Mouse (Mus musculus) limb, embryonic 15.5 days (tissue): Measurements from ENCODE around the gene Ppib. TPM values are rescaled to one million over a fixed set of nuclear protein-coding genes. Genes with fewer than 3 reads are reported as not detected.

Source experiments
- ATAC-seq: fragments of 200-750 bp; cut with Nextera tagmentation; 2 replicates; pipeline ENCODE4 v1.8.0; 2017; ENCODE audit warnings: low read depth, moderate TSS enrichment; ENCODE audit not compliant: insufficient number of reproducible peaks, low FRiP score, low TSS enrichment
- H3K27ac ChIP-seq: fragments of 300-500 bp; sonication (generic); 2 replicates; pipeline ENCODE4 v1.5.1; 2015; ENCODE audit warnings: moderate library complexity, mild to moderate bottlenecking, inconsistent platforms
- H3K27me3 ChIP-seq: fragments of 300-500 bp; sonication (generic); 2 replicates; pipeline ENCODE4 v1.6.1; 2015; ENCODE audit warnings: inconsistent platforms
- H3K36me3 ChIP-seq: fragments of 300-500 bp; sonication (generic); 2 replicates; pipeline ENCODE4 v1.6.1; 2015; ENCODE audit warnings: inconsistent platforms
- H3K4me1 ChIP-seq: fragments of 300-500 bp; sonication (generic); 2 replicates; pipeline ENCODE4 v1.6.1; 2015; ENCODE audit warnings: inconsistent platforms
- H3K4me2 ChIP-seq: fragments of 300-500 bp; sonication (generic); 2 replicates; pipeline ENCODE4 v1.6.1; 2015; ENCODE audit warnings: mild to moderate bottlenecking, inconsistent platforms
- H3K4me3 ChIP-seq: fragments of 300-500 bp; sonication (generic); 2 replicates; pipeline ENCODE4 v1.5.1; 2015; ENCODE audit warnings: mild to moderate bottlenecking, inconsistent platforms
- H3K9ac ChIP-seq: fragments of 300-500 bp; sonication (generic); 2 replicates; pipeline ENCODE4 v1.6.1; 2015; ENCODE audit warnings: inconsistent platforms
- H3K9me3 ChIP-seq: fragments of 300-500 bp; sonication (generic); 2 replicates; pipeline ENCODE4 v1.6.1; 2016; ENCODE audit warnings: inconsistent platforms
- WGBS: fragments of 180-500 bp; shearing (Covaris S2); methylation state at CpG from one replicate; pipeline ENCODE4 v1.1.7; 2015; 5-methylcytosine and 5-hydroxymethylcytosine counted together
- polyA plus RNA-seq: library from polyadenylated mRNA; unstranded; fragments of >200 nt; fragmentation: Nextera tagmentation; extraction: Ambion mirVana; gene quantifications from 2 replicates; pipeline ENCODE4 v1.2.1, GENCODE M21; 2015

The Ppib gene
- polyA plus RNA-seq, 1 experiment from 2014 or later, result 775 TPM

- under 1% methylated on average over 20 of the region's 20 CpGs for WGBS
- Histone ChIP-seq H3K4me2 (peak overlapping the region; percentile 74), H3K4me3 (peak overlapping the region; percentile 80), H3K27me3 (no peaks in the 10 kb centered on the region), H3K4me1 (peaks cover 16% of the 10 kb centered on the region), H3K27ac (peak overlapping the region; percentile 88), H3K9ac (peak overlapping the region; percentile 90), H3K9me3 (no peaks in the 10 kb centered on the region), H3K36me3 (peaks cover 25% of the 10 kb centered on the region)
- ATAC-seq, result peak; percentile 68
Measured at GRCm38 (mm10) chr9:66060308-66060647, 256 bp downstream of the Ppib start.

DNA sequence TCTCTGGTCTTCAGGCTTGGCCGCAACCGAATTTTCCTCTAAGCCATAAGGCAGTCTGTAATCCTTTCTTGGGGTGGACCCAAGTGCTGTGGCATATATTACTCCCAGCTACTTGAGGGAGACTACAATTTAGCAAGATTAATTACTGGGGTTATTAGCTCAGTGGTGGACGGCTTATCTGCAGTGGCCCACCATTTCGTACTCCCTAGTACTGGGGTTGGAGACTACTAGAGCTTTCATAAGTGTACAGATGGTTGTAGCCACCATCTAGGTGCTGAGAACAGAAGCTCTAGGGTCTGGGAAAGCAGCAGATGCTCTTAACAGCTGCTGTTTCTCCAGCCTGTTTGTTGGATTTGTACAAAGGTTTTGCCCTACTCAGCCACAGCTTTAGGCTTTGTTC lies 964 bp downstream of the Ppib start:
- Histone ChIP-seq H3K4me3 (peak overlapping the region; percentile 80), H3K27ac (no peak overlapping the region), H3K36me3 (peaks cover 32% of the 10 kb centered on the region), H3K9me3 (no peaks in the 10 kb centered on the region), H3K4me1 (peaks cover 16% of the 10 kb centered on the region), H3K9ac (peak overlapping the region; percentile 90), H3K27me3 (no peaks in the 10 kb centered on the region), H3K4me2 (peak overlapping the region; percentile 74)
- no peak for ATAC-seq
- 11% methylated on average over 4 of the region's 4 CpGs for WGBS

GRCm38 (mm10) chr9:66061656-66062055 lies 1.6 kb downstream of the Ppib start:
- WGBS, result 76% methylated on average over 3 of the region's 3 CpGs
- H3K27ac ChIP-seq, result no peak overlapping the region
- no peaks in the 10 kb centered on the region for H3K27me3 ChIP-seq
- H3K4me1 ChIP-seq, result peaks cover 16% of the 10 kb centered on the region
- H3K9ac ChIP-seq, result no peak overlapping the region
- H3K36me3 ChIP-seq, result peaks cover 39% of the 10 kb centered on the region
- H3K9me3 ChIP-seq, result no peaks in the 10 kb centered on the region
- peak overlapping the region; percentile 80 for H3K4me3 ChIP-seq
- ATAC-seq, result no peak
- H3K4me2 ChIP-seq, result peak overlapping the region; percentile 74

GRCm38 (mm10) chr9:66063446-66063845 lies 3.4 kb downstream of the Ppib start:
- H3K9me3 ChIP-seq, result no peaks in the 10 kb centered on the region
- H3K4me3 ChIP-seq, result no peak overlapping the region
- 86% methylated on average over 3 of the region's 3 CpGs for WGBS
- ATAC-seq, result no peak
- H3K27me3 ChIP-seq, result 0 out of 2 replicates have a peak, but pooled peaks cover 7% of the 10 kb centered on the region
- H3K4me1 ChIP-seq, result peaks cover 16% of the 10 kb centered on the region
- H3K9ac ChIP-seq, result no peak overlapping the region
- H3K27ac ChIP-seq, result no peak overlapping the region
- H3K4me2 ChIP-seq, result no peak overlapping the region
- peaks cover 48% of the 10 kb centered on the region for H3K36me3 ChIP-seq

DNA sequence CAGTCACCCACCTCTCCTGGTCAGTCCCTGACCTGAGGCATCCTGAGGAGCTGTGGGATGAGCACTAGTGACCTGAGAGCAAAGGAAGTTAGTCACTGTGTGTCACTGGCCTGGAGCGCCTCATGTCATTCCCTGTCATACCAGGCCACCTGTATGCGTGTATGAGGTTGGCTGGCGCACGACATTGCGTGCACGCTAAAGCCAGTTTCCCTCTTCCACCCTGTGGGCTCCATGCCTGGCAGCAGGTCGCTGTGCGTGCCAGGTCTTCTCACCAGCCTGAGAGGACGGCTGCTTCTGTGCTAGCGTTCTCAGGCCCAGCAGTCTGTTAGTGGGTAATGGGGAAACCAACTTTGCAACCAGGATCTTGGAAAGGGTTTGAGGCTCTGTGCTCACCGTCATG lies 4.3 kb downstream of the Ppib start:
- ATAC-seq, result no peak
- no peaks in the 10 kb centered on the region for H3K9me3 ChIP-seq
- no peak overlapping the region for H3K4me2 ChIP-seq
- no peak overlapping the region for H3K27ac ChIP-seq
- WGBS, result 93% methylated on average over 11 of the region's 11 CpGs
- no peak overlapping the region for H3K4me3 ChIP-seq
- no peak overlapping the region for H3K9ac ChIP-seq
- peaks cover 48% of the 10 kb centered on the region for H3K36me3 ChIP-seq
- 0 out of 2 replicates have a peak, but pooled peaks cover 11% of the 10 kb centered on the region for H3K27me3 ChIP-seq
- H3K4me1 ChIP-seq, result peaks cover 19% of the 10 kb centered on the region

DNA sequence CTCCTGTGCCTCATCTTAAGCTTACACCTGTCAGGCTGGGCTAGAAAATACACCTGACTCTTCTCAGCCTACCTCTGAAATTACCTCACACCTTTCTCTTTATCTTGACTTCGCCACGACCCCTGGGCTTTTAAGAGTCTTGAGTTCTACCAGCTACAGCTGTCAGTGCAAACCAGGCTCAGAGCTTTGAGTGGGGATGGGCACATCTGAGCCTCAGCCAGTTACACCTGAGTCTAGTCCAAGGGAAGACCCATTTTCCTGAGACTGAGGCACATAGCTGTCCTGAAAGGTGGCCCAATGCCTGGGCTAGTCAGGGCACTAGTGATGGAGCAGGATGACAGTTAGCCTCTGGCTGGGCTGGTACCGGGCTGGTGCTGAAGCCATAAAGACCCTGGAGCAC lies 6.8 kb downstream of the Ppib start:
- Histone ChIP-seq H3K4me3 (no peak overlapping the region), H3K4me2 (no peak overlapping the region), H3K27me3 (peaks cover 18% of the 10 kb centered on the region), H3K27ac (no peak overlapping the region), H3K9me3 (no peaks in the 10 kb centered on the region), H3K9ac (no peak overlapping the region), H3K4me1 (peaks cover 12% of the 10 kb centered on the region), H3K36me3 (peaks cover 48% of the 10 kb centered on the region)
- no peak for ATAC-seq
- WGBS, result 90% methylated on average over 3 of the region's 3 CpGs

DNA sequence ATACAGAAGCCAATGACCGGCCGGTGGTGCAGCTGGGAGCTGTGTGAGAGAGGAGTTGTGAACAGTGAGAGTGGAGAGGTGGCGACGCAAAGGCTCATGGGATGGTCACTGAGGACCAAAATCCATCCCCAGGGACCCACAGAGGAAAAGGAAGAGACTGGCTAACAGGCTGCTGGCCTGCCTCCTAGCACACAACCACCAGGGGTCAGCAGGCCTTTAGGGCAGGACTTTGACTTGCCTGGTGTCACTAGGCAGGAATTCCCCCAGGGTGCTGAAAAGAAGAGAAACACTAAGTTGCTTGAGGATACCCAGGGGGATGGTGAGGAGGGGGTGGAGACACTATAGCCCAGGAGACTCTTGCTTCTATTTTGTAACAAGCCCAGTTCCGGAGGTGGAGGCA lies 7.5 kb downstream of the Ppib start:
- Histone ChIP-seq H3K4me1 (peaks cover 12% of the 10 kb centered on the region), H3K36me3 (peaks cover 46% of the 10 kb centered on the region), H3K4me2 (no peak overlapping the region), H3K9me3 (no peaks in the 10 kb centered on the region), H3K27me3 (peaks cover 18% of the 10 kb centered on the region), H3K4me3 (no peak overlapping the region), H3K27ac (no peak overlapping the region), H3K9ac (no peak overlapping the region)
- no peak for ATAC-seq
- WGBS, result 29% methylated on average over 5 of the region's 5 CpGs

- Histone ChIP-seq H3K9me3 (no peaks in the 10 kb centered on the region), H3K4me1 (peaks cover 12% of the 10 kb centered on the region), H3K4me3 (no peak overlapping the region), H3K4me2 (no peak overlapping the region), H3K27ac (no peak overlapping the region), H3K36me3 (peaks cover 41% of the 10 kb centered on the region), H3K9ac (no peak overlapping the region), H3K27me3 (peaks cover 18% of the 10 kb centered on the region)
- WGBS, result 76% methylated on average over 4 of the region's 4 CpGs
- no peak for ATAC-seq
Measured at GRCm38 (mm10) chr9:66068056-66068455, 8.0 kb downstream of the Ppib start.

DNA sequence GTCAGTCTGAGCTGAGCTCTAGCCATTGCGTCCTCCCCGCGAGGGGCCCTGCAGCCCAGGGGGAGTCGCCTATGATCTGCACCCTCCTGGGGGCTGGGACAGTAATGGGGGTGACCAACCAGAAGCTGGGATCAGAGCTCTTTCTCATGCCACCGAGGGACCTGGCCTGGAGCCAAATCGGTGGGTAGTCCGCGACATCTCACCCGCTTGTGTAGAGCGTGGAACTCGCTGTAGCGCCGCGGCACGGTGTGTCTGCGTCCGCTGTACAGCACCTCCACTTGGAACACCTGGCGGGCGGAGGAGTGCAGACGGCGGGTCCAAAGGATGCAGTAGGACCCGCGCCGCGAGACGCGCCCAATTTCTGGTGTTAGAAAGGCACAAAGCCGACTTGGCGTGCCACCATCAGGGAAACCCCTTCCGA lies 9.0 kb downstream of the Ppib start:
- H3K4me1 ChIP-seq, result peaks cover 12% of the 10 kb centered on the region
- H3K4me2 ChIP-seq, result peak overlapping the region; percentile 94
- H3K27ac ChIP-seq, result no peak overlapping the region
- H3K9me3 ChIP-seq, result no peaks in the 10 kb centered on the region
- no peak for ATAC-seq
- H3K9ac ChIP-seq, result peak overlapping the region; percentile 33
- peaks cover 18% of the 10 kb centered on the region for H3K27me3 ChIP-seq
- peaks cover 31% of the 10 kb centered on the region for H3K36me3 ChIP-seq
- under 1% methylated on average over 30 of the region's 30 CpGs for whole genome bisulfite sequencing
- peak overlapping the region; percentile 46 for H3K4me3 ChIP-seq

GRCm38 (mm10) chr9:66069583-66069982 lies 9.6 kb downstream of the Ppib start, which contains the start of gene Snx22:
TSS of gene Snx22 (minus strand) at chr9:66069719.
- Histone ChIP-seq H3K27ac (no peak within 1 kb of the TSS), H3K36me3 (peaks cover 26% of the 10 kb centered on the region), H3K9me3 (no peaks in the 10 kb centered on the region), H3K9ac (peak within 1 kb of the TSS; percentile 33), H3K4me2 (peak within 1 kb of the TSS; percentile 94), H3K4me3 (peak within 1 kb of the TSS; percentile 46), H3K27me3 (peaks cover 18% of the 10 kb centered on the region), H3K4me1 (peaks cover 12% of the 10 kb centered on the region)
- 1% methylated on average over 22 of the region's 22 CpGs for WGBS
- peak; percentile 59; the same call in 1 of the 2 replicates for ATAC-seq

- 84% methylated on average over 5 of the region's 5 CpGs for WGBS
- Histone ChIP-seq H3K9me3 (no peaks in the 10 kb centered on the region), H3K9ac (no peak overlapping the region), H3K4me3 (no peak overlapping the region), H3K36me3 (peaks cover 24% of the 10 kb centered on the region), H3K4me2 (peak overlapping the region; percentile 94; the same call in 1 of the 2 replicates), H3K27me3 (peaks cover 18% of the 10 kb centered on the region), H3K4me1 (peaks cover 12% of the 10 kb centered on the region), H3K27ac (no peak overlapping the region)
- ATAC-seq, result no peak
Measured at GRCm38 (mm10) chr9:66070151-66070550, 10.1 kb downstream of the Ppib start.

GRCm38 (mm10) chr9:66072754-66073153 lies 12.7 kb downstream of the Ppib start:
- no peaks in the 10 kb centered on the region for H3K36me3 ChIP-seq
- H3K4me3 ChIP-seq, result no peak overlapping the region
- no peak overlapping the region for H3K4me2 ChIP-seq
- H3K27me3 ChIP-seq, result peaks cover 12% of the 10 kb centered on the region
- peaks cover 12% of the 10 kb centered on the region for H3K4me1 ChIP-seq
- H3K9me3 ChIP-seq, result no peaks in the 10 kb centered on the region
- WGBS, result 79% methylated on average over 7 of the region's 7 CpGs
- H3K9ac ChIP-seq, result no peak overlapping the region
- H3K27ac ChIP-seq, result no peak overlapping the region
- ATAC-seq, result no peak

DNA sequence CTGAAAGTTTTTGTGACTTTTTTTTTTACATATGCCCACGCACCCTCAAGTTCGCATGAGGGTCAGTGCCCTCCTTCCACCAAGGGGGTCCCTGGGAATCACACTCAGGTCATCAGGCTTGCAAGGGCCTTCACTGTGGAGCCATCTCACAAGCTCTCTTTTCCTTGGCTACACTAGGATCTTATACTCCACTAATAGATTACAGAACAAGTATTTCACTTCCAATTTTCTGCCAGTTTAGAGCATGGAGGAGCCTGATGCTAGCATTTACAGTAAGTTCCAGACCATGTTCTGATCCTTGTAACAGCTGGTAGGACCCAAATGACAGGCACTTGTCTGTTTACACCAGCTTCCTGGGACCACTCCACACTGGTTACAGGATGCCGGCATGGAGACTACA lies 18.1 kb downstream of the Ppib start:
- Histone ChIP-seq H3K4me1 (0 out of 2 replicates have a peak, but pooled peaks cover 5% of the 10 kb centered on the region), H3K4me3 (no peak overlapping the region), H3K4me2 (peak overlapping the region; percentile 14; the same call in 1 of the 2 replicates), H3K36me3 (no peaks in the 10 kb centered on the region), H3K9me3 (no peaks in the 10 kb centered on the region), H3K27me3 (no peaks in the 10 kb centered on the region), H3K9ac (no peak overlapping the region), H3K27ac (peak overlapping the region; percentile 73)
- no peak for ATAC-seq
- 58% methylated on average over 3 of the region's 3 CpGs for WGBS
